Mouse (Mus musculus): ENCODE results near the gene Trpv2.

Trpv2 gene

GRCm38 (mm10) chr11:62649803-62650202 is 75.5 kb downstream of the Trpv2 start:
- WGBS = 90% methylated on average over 4 of the region's 4 CpGs

Measured in cerebral cortex, adult 2 months (tissue).